Mouse (Mus musculus) frontal cortex, postnatal 10 days (tissue): ENCODE results near the gene Letmd1.
"Not testable (repeated sequence)": the region's sequence is repeated elsewhere in the genome, so short reads cannot be mapped to it uniquely, and the experiment has no call there.

Experiments
- DNase-seq, 2 experiments: peaks; one replicate each; pipeline ENCODE4 v3.0.0; 2022; ENCODE audit warnings: low spot score in 2 of 2, mixed read lengths in 1 of 2

Letmd1 gene

GRCm38 (mm10) chr15:100468295-100469188, at the start of gene Letmd1:
TSS of gene Letmd1 (plus strand) at chr15:100469023.
- DNase-seq: peak; percentile 85 to 89

GRCm38 (mm10) chr15:100419311-100419710, 49.5 kb upstream of the Letmd1 start:
- no peak for DNase-seq

GRCm38 (mm10) chr15:100419901-100420745, 48.7 kb upstream of the Letmd1 start:
- DNase-seq: no peak

GRCm38 (mm10) chr15:100421059-100421757, 47.6 kb upstream of the Letmd1 start:
- no peak for DNase-seq

GRCm38 (mm10) chr15:100421758-100422197, 47.0 kb upstream of the Letmd1 start, which contains the start of gene Gm5475:
TSS of gene Gm5475 (plus strand) at chr15:100422147.
- not testable (repeated sequence) for DNase-seq

- no peak for DNase-seq
These were observed 46.3 kb upstream of the Letmd1 start for GRCm38 (mm10) chr15:100422476-100422875.

GRCm38 (mm10) chr15:100422899-100423860, 45.6 kb upstream of the Letmd1 start:
- peak; percentile 95 to 97 for DNase-seq

GRCm38 (mm10) chr15:100423916-100424315, 44.9 kb upstream of the Letmd1 start:
- no peak for DNase-seq

GRCm38 (mm10) chr15:100424396-100425122, 44.3 kb upstream of the Letmd1 start, which contains the start of gene Slc11a2:
TSS of gene Slc11a2 (minus strand) at chr15:100425072.
- DNase-seq: no peak

GRCm38 (mm10) chr15:100428296-100428905, 40.4 kb upstream of the Letmd1 start:
- no peak for DNase-seq

GRCm38 (mm10) chr15:100429959-100430565, 38.8 kb upstream of the Letmd1 start:
- no peak for DNase-seq

- no peak for DNase-seq
These were observed 35.6 kb upstream of the Letmd1 start for GRCm38 (mm10) chr15:100433234-100433633.

GRCm38 (mm10) chr15:100436112-100436511, 32.7 kb upstream of the Letmd1 start:
- no peak for DNase-seq

- DNase-seq: no peak
These were observed 32.3 kb upstream of the Letmd1 start for GRCm38 (mm10) chr15:100436518-100436917.

GRCm38 (mm10) chr15:100443126-100443922, 25.5 kb upstream of the Letmd1 start:
- DNase-seq: peak; percentile 85

GRCm38 (mm10) chr15:100446887-100447286, 21.9 kb upstream of the Letmd1 start:
- no peak for DNase-seq

GRCm38 (mm10) chr15:100448572-100448971, 20.3 kb upstream of the Letmd1 start:
- no peak for DNase-seq

GRCm38 (mm10) chr15:100449495-100449894, 19.3 kb upstream of the Letmd1 start:
- DNase-seq: no peak
